Mouse (Mus musculus) stomach, embryonic 16.5 days (tissue): ENCODE results near the gene Lrrc4c. TPM values are rescaled to one million over a fixed set of nuclear protein-coding genes. Genes with fewer than 3 reads are reported as not detected.

Experiments
- ATAC-seq: fragments of 200-750 bp; cut with Nextera tagmentation; 2 replicates; pipeline ENCODE4 v1.8.0; 2017; ENCODE audit warnings: moderate number of reproducible peaks, moderate TSS enrichment; ENCODE audit not compliant: insufficient read depth, low FRiP score
- H3K27ac ChIP-seq: fragments of 300-500 bp; sonication (generic); 2 replicates; pipeline ENCODE4 v1.5.1; 2014; ENCODE audit warnings: low read length
- H3K27me3 ChIP-seq: fragments of 300-500 bp; sonication (generic); 2 replicates; pipeline ENCODE4 v1.6.1; 2014; ENCODE audit warnings: low read length, control low read depth, mixed read lengths; ENCODE audit not compliant: control insufficient read depth, insufficient read depth
- H3K36me3 ChIP-seq: fragments of 300-500 bp; sonication (generic); 2 replicates; pipeline ENCODE4 v1.6.1; 2014; ENCODE audit warnings: low read length; ENCODE audit not compliant: control insufficient read depth, insufficient read depth
- H3K4me1 ChIP-seq: fragments of 300-500 bp; sonication (generic); 2 replicates; pipeline ENCODE4 v1.6.1; 2014; ENCODE audit warnings: low read length, control low read depth, mixed read lengths; ENCODE audit not compliant: control insufficient read depth, insufficient read depth
- H3K4me2 ChIP-seq: fragments of 300-500 bp; sonication (generic); 2 replicates; pipeline ENCODE4 v1.6.1; 2014; ENCODE audit warnings: low read depth, low read length, mixed read lengths
- H3K4me3 ChIP-seq: fragments of 300-500 bp; sonication (generic); replicated peaks from 2 replicates; pipeline ENCODE4 v1.5.1; 2014; ENCODE audit warnings: mild to moderate bottlenecking, low read length
- H3K9ac ChIP-seq: fragments of 300-500 bp; sonication (generic); 2 replicates; pipeline ENCODE4 v1.6.1; 2014; ENCODE audit warnings: low read length
- H3K9me3 ChIP-seq: fragments of 300-500 bp; sonication (generic); replicated peaks from 2 replicates; pipeline ENCODE4 v1.6.1; 2016; ENCODE audit warnings: low read length, control low read depth; ENCODE audit not compliant: control insufficient read depth
- WGBS: fragments of 180-500 bp; shearing (Covaris S2); extraction: QIAGEN DNeasy Blood & Tissue Kit; methylation state at CpG from one replicate; pipeline ENCODE4 v1.1.7; 2014; 5-methylcytosine and 5-hydroxymethylcytosine counted together
- polyA plus RNA-seq: library from polyadenylated mRNA; unstranded; fragments of >200 nt; fragmentation: Nextera tagmentation; extraction: Ambion mirVana; gene quantifications from 2 replicates; pipeline ENCODE4 v1.2.1, GENCODE M21; 2015

Lrrc4c gene
- polyA plus RNA-seq, 1 experiment from 2014 or later: 3.9 TPM

- 79% methylated on average over 3 of the region's 3 CpGs for WGBS
- H3K27ac ChIP-seq: no peak overlapping the region
- no peak overlapping the region for H3K4me2 ChIP-seq
- H3K4me1 ChIP-seq: no peaks in the 10 kb centered on the region
- H3K9ac ChIP-seq: no peak overlapping the region
- H3K27me3 ChIP-seq: no peaks in the 10 kb centered on the region
- no peaks in the 10 kb centered on the region for H3K36me3 ChIP-seq
- H3K9me3 ChIP-seq: no peaks in the 10 kb centered on the region
- ATAC-seq: no peak
- H3K4me3 ChIP-seq: no peak overlapping the region
Observed at GRCm38 (mm10) chr2:97586322-97586721, 1268.4 kb downstream of the Lrrc4c start.

- no peak overlapping the region for H3K9ac ChIP-seq
- H3K36me3 ChIP-seq: no peaks in the 10 kb centered on the region
- H3K4me1 ChIP-seq: no peaks in the 10 kb centered on the region
- no peak overlapping the region for H3K27ac ChIP-seq
- 90% methylated on average over 3 of the region's 3 CpGs for WGBS
- no peaks in the 10 kb centered on the region for H3K27me3 ChIP-seq
- no peak overlapping the region for H3K4me2 ChIP-seq
- ATAC-seq: no peak
- no peaks in the 10 kb centered on the region for H3K9me3 ChIP-seq
- no peak overlapping the region for H3K4me3 ChIP-seq
Observed at GRCm38 (mm10) chr2:97590563-97590962, 1272.6 kb downstream of the Lrrc4c start.

- H3K27me3 ChIP-seq: no peaks in the 10 kb centered on the region
- ATAC-seq: no peak
- no peak overlapping the region for H3K4me2 ChIP-seq
- no peak overlapping the region for H3K27ac ChIP-seq
- no peak overlapping the region for H3K9ac ChIP-seq
- no peaks in the 10 kb centered on the region for H3K36me3 ChIP-seq
- H3K9me3 ChIP-seq: no peaks in the 10 kb centered on the region
- no peaks in the 10 kb centered on the region for H3K4me1 ChIP-seq
- WGBS: 52% methylated on average over 3 of the region's 3 CpGs
- H3K4me3 ChIP-seq: no peak overlapping the region
Observed at GRCm38 (mm10) chr2:97604182-97604581, 1286.2 kb downstream of the Lrrc4c start.

GRCm38 (mm10) chr2:97604688-97605215 lies 1286.8 kb downstream of the Lrrc4c start:
- Histone ChIP-seq H3K4me1 (no peaks in the 10 kb centered on the region), H3K9ac (no peak overlapping the region), H3K9me3 (no peaks in the 10 kb centered on the region), H3K4me2 (no peak overlapping the region), H3K27ac (no peak overlapping the region), H3K36me3 (no peaks in the 10 kb centered on the region), H3K4me3 (no peak overlapping the region), H3K27me3 (no peaks in the 10 kb centered on the region)
- no peak for ATAC-seq
- 73% methylated on average over 3 of the region's 3 CpGs for WGBS

DNA sequence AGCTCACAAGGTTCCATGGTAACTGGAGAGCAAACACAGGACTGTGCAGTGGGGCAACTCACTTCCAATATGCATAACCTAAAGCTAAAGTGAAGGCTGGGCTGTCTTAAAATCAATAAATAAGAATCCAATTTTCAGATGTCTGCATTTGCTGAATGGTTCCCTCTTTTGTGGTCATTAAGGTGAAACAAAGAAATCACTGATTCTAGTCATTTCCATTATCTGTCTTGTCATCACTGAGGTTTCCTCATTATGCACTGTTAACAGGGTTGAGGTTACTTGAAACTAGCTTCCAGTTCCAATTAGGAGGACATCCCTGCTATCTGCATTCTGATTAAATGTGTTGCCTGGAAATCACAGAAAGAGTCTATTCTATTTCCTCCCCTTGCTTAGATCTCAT lies 1291.5 kb downstream of the Lrrc4c start:
- ATAC-seq: no peak
- Histone ChIP-seq H3K4me3 (no peak overlapping the region), H3K36me3 (no peaks in the 10 kb centered on the region), H3K9me3 (no peaks in the 10 kb centered on the region), H3K27me3 (no peaks in the 10 kb centered on the region), H3K9ac (no peak overlapping the region), H3K4me1 (no peaks in the 10 kb centered on the region), H3K27ac (no peak overlapping the region), H3K4me2 (no peak overlapping the region)

DNA sequence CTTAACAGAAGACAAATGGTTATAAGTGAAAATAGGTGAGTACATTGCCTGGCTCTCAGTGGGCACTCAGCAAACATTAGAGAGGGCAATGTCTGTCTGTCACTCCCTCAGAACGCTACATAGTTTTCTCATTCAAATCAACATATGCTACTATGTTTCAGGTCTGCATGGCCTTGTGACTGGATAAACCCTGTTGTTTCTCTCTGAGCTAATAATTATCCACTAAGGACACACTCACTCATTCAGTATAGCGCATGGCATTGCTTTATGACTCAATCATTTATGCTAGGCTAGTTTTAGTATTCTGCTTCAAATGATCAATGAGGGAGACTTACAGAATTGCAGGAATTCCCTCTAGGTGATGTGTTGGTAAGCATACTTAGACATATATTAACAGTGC lies 1292.6 kb downstream of the Lrrc4c start:
- no peaks in the 10 kb centered on the region for H3K4me1 ChIP-seq
- H3K27me3 ChIP-seq: no peaks in the 10 kb centered on the region
- 60% methylated on average over 2 of the region's 2 CpGs for WGBS
- H3K27ac ChIP-seq: no peak overlapping the region
- H3K4me3 ChIP-seq: no peak overlapping the region
- H3K9me3 ChIP-seq: no peaks in the 10 kb centered on the region
- ATAC-seq: no peak
- H3K36me3 ChIP-seq: no peaks in the 10 kb centered on the region
- no peak overlapping the region for H3K4me2 ChIP-seq
- no peak overlapping the region for H3K9ac ChIP-seq

- no peak overlapping the region for H3K27ac ChIP-seq
- H3K27me3 ChIP-seq: no peaks in the 10 kb centered on the region
- H3K4me1 ChIP-seq: no peaks in the 10 kb centered on the region
- H3K9me3 ChIP-seq: no peaks in the 10 kb centered on the region
- H3K4me2 ChIP-seq: no peak overlapping the region
- ATAC-seq: no peak
- 73% methylated on average over 2 of the region's 2 CpGs for whole genome bisulfite sequencing
- no peaks in the 10 kb centered on the region for H3K36me3 ChIP-seq
- no peak overlapping the region for H3K4me3 ChIP-seq
- no peak overlapping the region for H3K9ac ChIP-seq
Observed at GRCm38 (mm10) chr2:97614724-97615123, 1296.8 kb downstream of the Lrrc4c start.

DNA sequence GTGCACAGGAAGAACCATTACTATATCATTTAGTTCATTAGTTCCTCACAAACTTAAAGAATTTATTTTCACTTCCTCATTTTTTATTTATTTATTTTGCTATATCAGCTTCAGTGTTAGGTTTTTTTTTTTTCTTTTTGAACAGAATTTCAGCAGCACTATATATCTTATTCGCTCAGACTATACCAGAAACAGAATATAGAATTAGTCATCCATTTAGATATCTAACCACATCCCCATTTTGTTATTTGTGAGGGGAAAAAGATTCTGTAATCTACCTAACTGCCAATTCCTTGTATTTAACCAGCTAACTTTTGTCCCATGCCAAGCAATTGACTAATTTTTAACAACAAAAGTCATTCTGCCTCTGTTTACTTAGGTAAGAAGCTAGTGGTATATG lies 1300.6 kb downstream of the Lrrc4c start:
- Histone ChIP-seq H3K36me3 (no peaks in the 10 kb centered on the region), H3K4me1 (no peaks in the 10 kb centered on the region), H3K27me3 (no peaks in the 10 kb centered on the region), H3K9ac (no peak overlapping the region), H3K4me2 (no peak overlapping the region), H3K9me3 (no peaks in the 10 kb centered on the region), H3K4me3 (no peak overlapping the region), H3K27ac (no peak overlapping the region)
- WGBS: 79% methylated on average over 1 of the region's 1 CpGs
- no peak for ATAC-seq

DNA sequence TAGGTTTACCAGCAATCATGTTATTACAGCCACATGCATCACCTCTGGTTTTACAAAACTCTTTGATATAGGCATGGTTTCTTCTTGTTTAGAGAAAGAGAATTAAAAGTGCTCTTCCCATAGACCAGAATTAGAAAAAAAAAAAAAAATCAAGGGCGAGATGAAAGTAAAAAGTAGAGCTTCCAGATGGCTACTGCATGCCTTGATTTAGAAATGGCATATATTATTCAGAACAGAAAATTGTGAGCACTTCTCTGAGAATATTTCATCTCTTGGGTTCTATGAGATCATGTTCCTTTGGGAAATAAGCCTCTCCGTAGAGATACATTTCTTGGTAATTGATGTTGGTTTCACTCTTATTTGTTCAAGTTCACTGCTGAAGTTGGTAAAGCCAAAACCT lies 1322.0 kb downstream of the Lrrc4c start:
- WGBS: 86% methylated on average over 2 of the region's 2 CpGs
- ATAC-seq: no peak
- H3K4me3 ChIP-seq: no peak overlapping the region
- no peaks in the 10 kb centered on the region for H3K9me3 ChIP-seq
- no peaks in the 10 kb centered on the region for H3K27me3 ChIP-seq
- no peaks in the 10 kb centered on the region for H3K36me3 ChIP-seq
- no peak overlapping the region for H3K9ac ChIP-seq
- H3K27ac ChIP-seq: no peak overlapping the region
- no peaks in the 10 kb centered on the region for H3K4me1 ChIP-seq
- no peak overlapping the region for H3K4me2 ChIP-seq

- H3K27ac ChIP-seq: no peak overlapping the region
- no peaks in the 10 kb centered on the region for H3K36me3 ChIP-seq
- H3K27me3 ChIP-seq: no peaks in the 10 kb centered on the region
- no peak overlapping the region for H3K9ac ChIP-seq
- H3K4me2 ChIP-seq: no peak overlapping the region
- no peaks in the 10 kb centered on the region for H3K9me3 ChIP-seq
- no peak for ATAC-seq
- no peaks in the 10 kb centered on the region for H3K4me1 ChIP-seq
- no peak overlapping the region for H3K4me3 ChIP-seq
Observed at GRCm38 (mm10) chr2:97641661-97642060, 1323.7 kb downstream of the Lrrc4c start.
